Mouse (Mus musculus) retina, postnatal 7 days (tissue): ENCODE data around the gene Socs4.
A peak's percentile ranks its signal among the peaks of the same experiment; 100 is the strongest.

ENCODE experiments used
- DNase-seq: peaks from one replicate; pipeline ENCODE4 v3.0.0-alpha.2; 2012; ENCODE audit warnings: low read depth, low spot score

The Socs4 gene

GRCm38 (mm10) chr14:47276637-47277393, at the start of gene Socs4, which contains the start of gene Wdhd1:
TSS of gene Socs4 (plus strand) at chr14:47276931.
TSS of gene Wdhd1 (minus strand) at chr14:47276857.
- DNase-seq, result peak; percentile 88

- no peak for DNase-seq
Measured at GRCm38 (mm10) chr14:47229796-47230376, 46.8 kb upstream of the Socs4 start.

GRCm38 (mm10) chr14:47233602-47234001, 43.1 kb upstream of the Socs4 start:
- DNase-seq, result no peak

GRCm38 (mm10) chr14:47234032-47234431, 42.7 kb upstream of the Socs4 start:
- DNase-seq, result no peak

- DNase-seq, result no peak
Measured at GRCm38 (mm10) chr14:47234526-47235250, 42.0 kb upstream of the Socs4 start.

GRCm38 (mm10) chr14:47236491-47236890, 40.2 kb upstream of the Socs4 start:
- no peak for DNase-seq

GRCm38 (mm10) chr14:47237286-47237685, 39.4 kb upstream of the Socs4 start:
- DNase-seq, result no peak

GRCm38 (mm10) chr14:47240600-47240999, 36.1 kb upstream of the Socs4 start:
- no peak for DNase-seq

GRCm38 (mm10) chr14:47241046-47241445, 35.7 kb upstream of the Socs4 start:
- DNase-seq, result no peak

- DNase-seq, result no peak
Measured at GRCm38 (mm10) chr14:47242753-47243152, 34.0 kb upstream of the Socs4 start.

- DNase-seq, result no peak
Measured at GRCm38 (mm10) chr14:47249839-47250238, 26.9 kb upstream of the Socs4 start.

- no peak for DNase-seq
Measured at GRCm38 (mm10) chr14:47264866-47265265, 11.9 kb upstream of the Socs4 start.

- no peak for DNase-seq
Measured at GRCm38 (mm10) chr14:47265829-47266228, 10.9 kb upstream of the Socs4 start.

- DNase-seq, result no peak
Measured at GRCm38 (mm10) chr14:47269056-47269455, 7.7 kb upstream of the Socs4 start.

- no peak for DNase-seq
Measured at GRCm38 (mm10) chr14:47269706-47270105, 7.0 kb upstream of the Socs4 start.

GRCm38 (mm10) chr14:47273751-47274150, 3.0 kb upstream of the Socs4 start:
- no peak for DNase-seq

- DNase-seq, result no peak
Measured at GRCm38 (mm10) chr14:47275417-47275816, 1.3 kb upstream of the Socs4 start.

GRCm38 (mm10) chr14:47276036-47276603, 611 bp upstream of the Socs4 start:
- DNase-seq, result no peak

GRCm38 (mm10) chr14:47279058-47279457, 2.3 kb downstream of the Socs4 start:
- DNase-seq, result no peak

- no peak for DNase-seq
Measured at GRCm38 (mm10) chr14:47281535-47281934, 4.8 kb downstream of the Socs4 start.

- DNase-seq, result no peak
Measured at GRCm38 (mm10) chr14:47283568-47283967, 6.8 kb downstream of the Socs4 start.

GRCm38 (mm10) chr14:47285271-47285670, 8.5 kb downstream of the Socs4 start:
- DNase-seq, result no peak
